Mouse (Mus musculus) embryonic facial prominence, embryonic 12.5 days (tissue): ENCODE results near the gene Vmn2r120. TPM values are rescaled to one million over a fixed set of nuclear protein-coding genes. Genes with fewer than 3 reads are reported as not detected.
"Not testable (repeated sequence)": the region's sequence is repeated elsewhere in the genome, so short reads cannot be mapped to it uniquely, and the experiment has no call there.

Experiments used
- ATAC-seq: fragments of 200-750 bp; cut with Nextera tagmentation; 2 replicates; pipeline ENCODE4 v1.8.0; 2017; ENCODE audit not compliant: insufficient number of reproducible peaks, insufficient read depth, low FRiP score, low TSS enrichment
- H3K27ac ChIP-seq: fragments of 300-500 bp; sonication (generic); 2 replicates; pipeline ENCODE4 v1.5.1; 2016; ENCODE audit warnings: mild to moderate bottlenecking
- H3K27me3 ChIP-seq: fragments of 300-500 bp; sonication (generic); 2 replicates; pipeline ENCODE4 v1.6.1; 2016; ENCODE audit warnings: mild to moderate bottlenecking, moderate library complexity
- H3K36me3 ChIP-seq: fragments of 300-500 bp; sonication (generic); 2 replicates; pipeline ENCODE4 v1.6.1; 2016; ENCODE audit warnings: mild to moderate bottlenecking
- H3K4me1 ChIP-seq: fragments of 300-500 bp; sonication (generic); 2 replicates; pipeline ENCODE4 v1.6.1; 2016
- H3K4me2 ChIP-seq: fragments of 300-500 bp; sonication (generic); replicated peaks from 2 replicates; pipeline ENCODE4 v1.6.1; 2016; ENCODE audit warnings: mild to moderate bottlenecking, moderate library complexity
- H3K4me3 ChIP-seq: fragments of 300-500 bp; sonication (generic); 2 replicates; pipeline ENCODE4 v1.5.1; 2016; ENCODE audit warnings: mild to moderate bottlenecking
- H3K9ac ChIP-seq: fragments of 300-500 bp; sonication (generic); 2 replicates; pipeline ENCODE4 v1.6.1; 2016; ENCODE audit warnings: mild to moderate bottlenecking, moderate library complexity
- H3K9me3 ChIP-seq: fragments of 300-500 bp; sonication (generic); 2 replicates; pipeline ENCODE4 v1.6.1; 2016; ENCODE audit warnings: mild to moderate bottlenecking, moderate library complexity
- WGBS: fragments of 180-500 bp; shearing (Covaris S2); methylation state at CpG from one replicate; pipeline ENCODE4 v1.1.7; 2016; 5-methylcytosine and 5-hydroxymethylcytosine counted together
- polyA plus RNA-seq: library from polyadenylated mRNA; unstranded; fragments of >200 nt; fragmentation: Nextera tagmentation; extraction: Ambion mirVana; gene quantifications from 2 replicates; pipeline ENCODE4 v1.2.1, GENCODE M21; 2016

Vmn2r120 gene
- polyA plus RNA-seq, result not detected in 2 replicates

DNA sequence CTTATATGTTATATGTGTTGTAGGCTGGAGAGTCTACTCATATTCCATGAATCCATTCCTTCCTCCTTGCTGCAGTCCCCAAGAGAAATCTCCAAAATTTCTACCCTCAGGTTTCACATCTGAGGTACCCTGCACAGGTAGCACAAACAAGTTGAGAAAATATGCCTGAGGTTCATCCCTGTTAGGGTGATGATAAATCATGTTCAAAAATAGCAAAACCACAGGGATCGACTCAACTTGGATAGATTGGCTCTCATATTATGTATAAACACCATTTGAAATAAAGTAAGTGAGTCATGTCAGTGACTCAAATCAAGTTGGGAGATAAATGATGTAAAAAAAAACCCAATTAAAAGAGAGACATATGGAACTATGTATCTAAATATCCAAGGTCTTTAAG, at the start of gene Vmn2r120:
Gene Vmn2r120 (minus strand): TSS at position 101 of the 400 bp plus-strand sequence.
- no peaks in the 10 kb centered on the region for H3K36me3 ChIP-seq
- no peak within 1 kb of the TSS for H3K9ac ChIP-seq
- no peaks in the 10 kb centered on the region for H3K4me1 ChIP-seq
- no peak within 1 kb of the TSS for H3K4me3 ChIP-seq
- H3K27ac ChIP-seq, result no peak within 1 kb of the TSS
- H3K4me2 ChIP-seq, result no peak within 1 kb of the TSS
- no peaks in the 10 kb centered on the region for H3K27me3 ChIP-seq
- no peaks in the 10 kb centered on the region for H3K9me3 ChIP-seq
- 89% methylated on average over 1 of the region's 1 CpGs for WGBS
- no peak for ATAC-seq

DNA sequence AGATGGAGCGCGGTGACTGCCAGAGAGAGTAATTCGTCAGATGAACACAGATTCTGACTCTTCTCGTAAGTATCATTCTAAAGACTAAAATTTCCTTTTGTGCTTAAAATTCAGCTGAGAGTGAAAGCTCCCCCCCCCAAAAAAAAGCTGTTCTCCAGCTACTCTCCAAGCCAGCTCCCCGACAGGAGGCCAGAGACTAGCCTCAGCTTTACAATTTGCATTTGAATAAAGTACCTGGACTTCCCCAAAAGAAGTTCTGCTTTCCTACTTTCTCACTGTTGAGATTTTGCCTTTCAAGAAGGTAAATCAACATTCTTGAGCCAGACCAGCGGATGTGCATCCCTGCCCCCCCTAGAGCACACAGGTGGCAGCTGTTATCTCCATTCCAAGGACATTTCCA, 42.0 kb upstream of the Vmn2r120 start:
- H3K36me3 ChIP-seq, H3K4me2 ChIP-seq, H3K9me3 ChIP-seq, H3K9ac ChIP-seq, ATAC-seq, H3K27me3 ChIP-seq, H3K27ac ChIP-seq, H3K4me1 ChIP-seq, H3K4me3 ChIP-seq: not testable (repeated sequence)
- 82% methylated on average over 6 of the region's 6 CpGs for WGBS

DNA sequence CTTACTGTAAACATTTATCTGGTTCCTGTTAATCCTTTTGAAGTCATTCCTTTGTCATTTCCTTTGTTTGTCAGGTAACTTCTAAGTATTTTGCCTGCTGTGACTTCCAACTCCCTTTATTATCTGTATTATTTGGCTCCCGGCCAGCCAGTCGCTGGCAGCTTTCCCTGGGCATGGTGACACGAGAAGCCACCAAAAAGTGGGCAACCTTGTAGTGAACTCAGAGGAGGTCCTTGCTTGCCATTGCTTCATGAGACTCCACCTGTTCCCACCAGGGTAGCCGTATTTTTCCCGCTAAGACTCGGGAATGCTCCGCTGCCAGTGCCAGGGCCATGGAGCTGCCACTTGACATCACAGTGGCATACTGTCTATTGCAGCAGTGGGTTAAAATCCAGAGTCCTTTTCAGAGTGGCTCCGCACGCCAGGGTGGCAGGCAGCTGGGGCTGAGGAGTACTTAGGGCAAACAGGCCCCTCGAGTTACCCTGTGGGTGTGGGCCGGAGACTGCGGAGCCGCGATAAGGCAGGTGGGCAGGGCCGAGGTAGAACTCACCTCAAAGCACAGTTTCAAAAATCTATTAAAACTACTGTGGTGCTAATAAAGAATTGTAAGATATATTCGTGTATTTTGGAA, 28.9 kb upstream of the Vmn2r120 start:
- Histone ChIP-seq H3K9me3 (no peaks in the 10 kb centered on the region), H3K27ac (no peak overlapping the region), H3K9ac (no peak overlapping the region), H3K4me2 (no peak overlapping the region), H3K4me1 (no peaks in the 10 kb centered on the region), H3K36me3 (no peaks in the 10 kb centered on the region), H3K4me3 (no peak overlapping the region), H3K27me3 (no peaks in the 10 kb centered on the region)
- no peak for ATAC-seq
- 75% methylated on average over 16 of the region's 16 CpGs for WGBS

Other genes with a start within 250 kb of the Vmn2r120 start
- gene Adgre1, start 186.8 kb downstream of the Vmn2r120 start, polyA plus RNA-seq, result 3.4 and 3.8 TPM in 2 replicates
- gene Gm21834, start 196.7 kb upstream of the Vmn2r120 start, polyA plus RNA-seq, result not detected in 2 replicates
- gene Cntnap5c, start 224.1 kb upstream of the Vmn2r120 start, polyA plus RNA-seq, result 0.09 TPM in 1 of 2 replicates, not detected in the other